Mouse (Mus musculus) cerebral cortex, adult 2 months (tissue): ENCODE measurements around the gene Cenpp.

Source experiments
- WGBS: fragments of 180-500 bp; shearing (Covaris S2); methylation state at CpG from one replicate; pipeline ENCODE4 v1.1.7; 2018; 5-methylcytosine and 5-hydroxymethylcytosine counted together

Gene Cenpp

GRCm38 (mm10) chr13:49492376-49493368, 159.9 kb downstream of the Cenpp start, which contains the start of gene Tes3-ps:
Tes3-ps (plus strand) TSS chr13:49493318.
- WGBS: 79% methylated on average over 6 of the region's 6 CpGs

- 68% methylated on average over 5 of the region's 5 CpGs for WGBS
Observed at GRCm38 (mm10) chr13:49485388-49485787, 167.2 kb downstream of the Cenpp start.

GRCm38 (mm10) chr13:49480551-49480950, 172.0 kb downstream of the Cenpp start:
- 50% methylated on average over 5 of the region's 5 CpGs for WGBS

- 35% methylated on average over 2 of the region's 2 CpGs for WGBS
Observed at GRCm38 (mm10) chr13:49480057-49480456, 172.5 kb downstream of the Cenpp start.

- 68% methylated on average over 4 of the region's 4 CpGs for WGBS
Observed at GRCm38 (mm10) chr13:49479399-49479798, 173.2 kb downstream of the Cenpp start.

- 90% methylated on average over 6 of the region's 6 CpGs for WGBS
Observed at GRCm38 (mm10) chr13:49478851-49479374, 173.7 kb downstream of the Cenpp start.

- 93% methylated on average over 3 of the region's 3 CpGs for WGBS
Observed at GRCm38 (mm10) chr13:49477887-49478286, 174.7 kb downstream of the Cenpp start.

GRCm38 (mm10) chr13:49472676-49473005, 179.9 kb downstream of the Cenpp start:
- WGBS: 97% methylated on average over 6 of the region's 6 CpGs

- WGBS: 86% methylated on average over 4 of the region's 4 CpGs
Observed at GRCm38 (mm10) chr13:49471981-49472675, 180.5 kb downstream of the Cenpp start.

GRCm38 (mm10) chr13:49470806-49471205, 181.8 kb downstream of the Cenpp start:
- WGBS: 59% methylated on average over 4 of the region's 4 CpGs

GRCm38 (mm10) chr13:49470319-49470718, 182.3 kb downstream of the Cenpp start:
- 81% methylated on average over 4 of the region's 4 CpGs for WGBS

GRCm38 (mm10) chr13:49469002-49469401, 183.6 kb downstream of the Cenpp start:
- WGBS: 78% methylated on average over 5 of the region's 5 CpGs

- WGBS: 71% methylated on average over 2 of the region's 2 CpGs
Observed at GRCm38 (mm10) chr13:49467585-49467984, 185.0 kb downstream of the Cenpp start.

- 81% methylated on average over 11 of the region's 11 CpGs for WGBS
Observed at GRCm38 (mm10) chr13:49466393-49467075, 186.1 kb downstream of the Cenpp start.

GRCm38 (mm10) chr13:49465875-49466274, 186.7 kb downstream of the Cenpp start:
- WGBS: 96% methylated on average over 4 of the region's 4 CpGs

- 95% methylated on average over 2 of the region's 2 CpGs for WGBS
Observed at GRCm38 (mm10) chr13:49462921-49463320, 189.7 kb downstream of the Cenpp start.

- 84% methylated on average over 15 of the region's 15 CpGs for WGBS
Observed at GRCm38 (mm10) chr13:49461458-49462132, 191.0 kb downstream of the Cenpp start.

GRCm38 (mm10) chr13:49460692-49461414, 191.7 kb downstream of the Cenpp start:
- WGBS: 41% methylated on average over 5 of the region's 5 CpGs

GRCm38 (mm10) chr13:49460276-49460675, 192.3 kb downstream of the Cenpp start:
- WGBS: 82% methylated on average over 4 of the region's 4 CpGs

- 30% methylated on average over 5 of the region's 5 CpGs for WGBS
Observed at GRCm38 (mm10) chr13:49449318-49449749, 203.3 kb downstream of the Cenpp start.
